ENCODE assay signal across 24 mouse cellular contexts in genomic region chr7:24622967-24623366, GRCm38 (mm10). TPM values are rescaled to one million over a fixed set of nuclear protein-coding genes. Genes with fewer than 3 reads are reported as not detected.
DNase-seq lines count a peak whose midpoint lies in the region; ATAC-seq and TF ChIP-seq lines count a peak whose summit lies in the region.
"Had no signal": no experiment of that assay in that cellular context is flagged by ENCODE, and none has a peak within 500 bp of the region (broad histone marks: within the 10 kb centered on the region; RNA-seq: fewer than 3 reads in every experiment).

No protein-coding gene starts in this region.

- no peaks in the 10 kb centered on the region for H3K27me3 ChIP-seq in kidney, postnatal 0 days (ENCODE audit: insufficient read depth, low read length)
- no peaks in the 10 kb centered on the region for H3K27me3 ChIP-seq in kidney, embryonic 15.5 days
- H3K27me3 ChIP-seq in lung, embryonic 14.5 days (ENCODE audit: insufficient read depth, low read length): no peaks in the 10 kb centered on the region
- H3K27me3 ChIP-seq in lung, postnatal 0 days (replicated peaks; ENCODE audit: insufficient read depth, low read length): no peaks in the 10 kb centered on the region
- no peaks in the 10 kb centered on the region for H3K27me3 ChIP-seq in ES-Bruce4 (ENCODE audit: control insufficient read depth, insufficient read depth, low read length, poor library complexity, severe bottlenecking)
- H3K27me3 ChIP-seq: forebrain, embryonic 13.5 days; Patski had no signal

- ATAC-seq in kidney, postnatal 0 days (replicated peaks; ENCODE audit: low FRiP score, low read depth): no peak
- ATAC-seq in kidney, embryonic 15.5 days (replicated peaks; ENCODE audit: low FRiP score): no peak
- no peak for ATAC-seq in lung, embryonic 14.5 days (ENCODE audit: insufficient read depth)
- ATAC-seq in lung, postnatal 0 days: no peak
- ATAC-seq: forebrain, embryonic 13.5 days; forebrain, postnatal 0 days; Patski had no signal

- no peak for TF ChIP-seq EP300 in lung, postnatal 0 days (IDR thresholded peaks at IDR 0.05)
- no peak for TF ChIP-seq EP300 in ES-Bruce4 (IDR thresholded peaks at IDR 0.05; ENCODE audit: insufficient read depth, low read depth, low read length)

- 0 out of 2 replicates have a peak, but pooled peaks have one; percentile 9 for TF ChIP-seq CTCF in kidney, postnatal 0 days (IDR thresholded peaks at IDR 0.05; ENCODE audit: low read depth)
- peak; percentile 31 for TF ChIP-seq CTCF in lung, embryonic 14.5 days (IDR thresholded peaks at IDR 0.05; ENCODE audit: low read depth)
- TF ChIP-seq CTCF in lung, postnatal 0 days (IDR thresholded peaks at IDR 0.05): no peak
- TF ChIP-seq CTCF in ES-Bruce4 (IDR thresholded peaks at IDR 0.05; ENCODE audit: low read depth, low read length): peak; percentile 4

- no peak for DNase-seq in kidney, postnatal 0 days (ENCODE audit: low spot score)
- no peak for DNase-seq in lung, embryonic 14.5 days
- no peak for DNase-seq in lung, postnatal 0 days (ENCODE audit: low spot score)
- DNase-seq in R1 (ENCODE audit: low read depth, low spot score): peak; percentile 56
- no peak for DNase-seq in heart, adult 11 months
- DNase-seq in urinary bladder, postnatal 10 days (ENCODE audit: low spot score): no peak
- DNase-seq: adrenal gland, adult 8-10 months; adrenal gland, postnatal 36 days; cerebellum, adult 2 months; cerebellum, postnatal 10 days; forebrain, postnatal 0 days; gastrocnemius, postnatal 36 days; heart, adult 18-20 months; heart, postnatal 10 days; heart, postnatal 4 days had no signal

- no peak overlapping the region for H3K4me3 ChIP-seq in kidney, postnatal 0 days (replicated peaks; ENCODE audit: low read depth, low read length)
- H3K4me3 ChIP-seq in kidney, embryonic 15.5 days (replicated peaks): no peak overlapping the region
- H3K4me3 ChIP-seq in lung, embryonic 14.5 days (ENCODE audit: low read depth, low read length): no peak overlapping the region
- no peak overlapping the region for H3K4me3 ChIP-seq in lung, postnatal 0 days (ENCODE audit: low read depth, low read length)
- no peak overlapping the region for H3K4me3 ChIP-seq in ES-Bruce4 (ENCODE audit: low read depth, low read length)
- H3K4me3 ChIP-seq: embryonic facial prominence, embryonic 10.5 days; forebrain, embryonic 13.5 days; heart, embryonic 10.5 days; hindbrain, embryonic 13.5 days had no signal

- no peaks in the 10 kb centered on the region for H3K36me3 ChIP-seq in kidney, postnatal 0 days (ENCODE audit: insufficient read depth, low read length)
- H3K36me3 ChIP-seq in kidney, embryonic 15.5 days: 0 out of 2 replicates have a peak, but pooled peaks cover 7% of the 10 kb centered on the region
- no peaks in the 10 kb centered on the region for H3K36me3 ChIP-seq in lung, embryonic 14.5 days (ENCODE audit: insufficient read depth)
- no peaks in the 10 kb centered on the region; the same call in 1 of the 2 replicates for H3K36me3 ChIP-seq in lung, postnatal 0 days (ENCODE audit: insufficient read depth, low read length)
- H3K36me3 ChIP-seq in ES-Bruce4 (ENCODE audit: control insufficient read depth, insufficient read depth, low read length, poor library complexity, severe bottlenecking): no peaks in the 10 kb centered on the region
- H3K36me3 ChIP-seq: embryonic facial prominence, embryonic 10.5 days; heart, embryonic 10.5 days; hindbrain, embryonic 13.5 days had no signal

- H3K27ac ChIP-seq in kidney, postnatal 0 days: no peak overlapping the region
- no peak overlapping the region for H3K27ac ChIP-seq in kidney, embryonic 15.5 days
- no peak overlapping the region for H3K27ac ChIP-seq in lung, embryonic 14.5 days (ENCODE audit: low read depth)
- H3K27ac ChIP-seq in lung, postnatal 0 days (ENCODE audit: low read length): no peak overlapping the region
- H3K27ac ChIP-seq in ES-Bruce4 (ENCODE audit: insufficient read depth, low read length): no peak overlapping the region
- H3K27ac ChIP-seq: embryonic facial prominence, embryonic 10.5 days; forebrain, embryonic 13.5 days; heart, embryonic 10.5 days; hindbrain, embryonic 13.5 days had no signal

- H3K4me2 ChIP-seq in kidney, postnatal 0 days (ENCODE audit: low read length): no peak overlapping the region
- H3K4me2 ChIP-seq in kidney, embryonic 15.5 days: no peak overlapping the region
- no peak overlapping the region for H3K4me2 ChIP-seq in lung, embryonic 14.5 days
- no peak overlapping the region for H3K4me2 ChIP-seq in lung, postnatal 0 days (replicated peaks; ENCODE audit: low read depth, low read length)
- H3K4me2 ChIP-seq: forebrain, embryonic 13.5 days; hindbrain, embryonic 13.5 days had no signal

- no peak overlapping the region for H3K9ac ChIP-seq in kidney, postnatal 0 days (ENCODE audit: low read depth, low read length)
- H3K9ac ChIP-seq in kidney, embryonic 15.5 days: no peak overlapping the region
- H3K9ac ChIP-seq in lung, embryonic 14.5 days: no peak overlapping the region
- H3K9ac ChIP-seq in lung, postnatal 0 days (replicated peaks; ENCODE audit: low read depth): no peak overlapping the region
- no peak overlapping the region for H3K9ac ChIP-seq in ES-Bruce4 (ENCODE audit: low read depth, poor library complexity, severe bottlenecking)
- H3K9ac ChIP-seq: forebrain, embryonic 13.5 days; forebrain, postnatal 0 days; hindbrain, embryonic 13.5 days had no signal

- H3K9me3 ChIP-seq in kidney, postnatal 0 days (replicated peaks; ENCODE audit: low read length): no peaks in the 10 kb centered on the region
- H3K9me3 ChIP-seq in kidney, embryonic 15.5 days (replicated peaks): no peaks in the 10 kb centered on the region; the same call in 1 of the 2 replicates
- no peaks in the 10 kb centered on the region for H3K9me3 ChIP-seq in lung, embryonic 14.5 days (ENCODE audit: low read depth, low read length)
- H3K9me3 ChIP-seq in lung, postnatal 0 days (ENCODE audit: low read length): no peaks in the 10 kb centered on the region
- no peaks in the 10 kb centered on the region for H3K9me3 ChIP-seq in ES-Bruce4 (replicated peaks; ENCODE audit: control insufficient read depth, insufficient read depth, low read length, poor library complexity, severe bottlenecking)
- H3K9me3 ChIP-seq: hindbrain, embryonic 13.5 days had no signal

- H3K4me1 ChIP-seq in kidney, postnatal 0 days (replicated peaks; ENCODE audit: insufficient read depth, low read length): no peaks in the 10 kb centered on the region
- peaks cover 10% of the 10 kb centered on the region; the same call in 1 of the 2 replicates for H3K4me1 ChIP-seq in kidney, embryonic 15.5 days
- H3K4me1 ChIP-seq in lung, embryonic 14.5 days (ENCODE audit: insufficient read depth): no peaks in the 10 kb centered on the region
- H3K4me1 ChIP-seq in lung, postnatal 0 days (ENCODE audit: insufficient read depth, low read depth, low read length): no peaks in the 10 kb centered on the region
- H3K4me1 ChIP-seq in ES-Bruce4 (ENCODE audit: control insufficient read depth, insufficient read depth, low read length): peaks cover 9% of the 10 kb centered on the region
- H3K4me1 ChIP-seq: hindbrain, embryonic 13.5 days had no signal

- 79% methylated on average over 6 of the region's 6 CpGs for WGBS in kidney, postnatal 0 days
- 83% methylated on average over 6 of the region's 6 CpGs for WGBS in kidney, embryonic 15.5 days
- WGBS in lung, embryonic 14.5 days: 81% methylated on average over 6 of the region's 6 CpGs
- 82% methylated on average over 6 of the region's 6 CpGs for WGBS in lung, postnatal 0 days

- no peak for TF ChIP-seq POLR2A in ES-Bruce4 (IDR thresholded peaks at IDR 0.05; ENCODE audit: insufficient read depth, low read length)

RNA-seq across cellular contexts. Expression of gene Phldb3, which starts 12.4 kb away (rescaled TPM):
- polyA plus RNA-seq in kidney, postnatal 0 days (2015; fragmentation: Nextera tagmentation; extraction: Ambion mirVana): 0.11 and 0.20 TPM in 2 replicates
- 0.15 and 0.17 TPM in 2 replicates for polyA plus RNA-seq in kidney, embryonic 15.5 days (2015; fragmentation: Nextera tagmentation; extraction: Ambion mirVana)
- polyA plus RNA-seq in lung, embryonic 14.5 days (2014; fragmentation: Nextera tagmentation; extraction: Ambion mirVana): 0.14 and 0.33 TPM in 2 replicates
- 0.33 and 0.42 TPM in 2 replicates for polyA plus RNA-seq in lung, postnatal 0 days (2015; fragmentation: Nextera tagmentation; extraction: Ambion mirVana)
- 5.6 and 7.1 TPM in 2 replicates for polyA plus RNA-seq in ES-Bruce4 (2011; ENCODE audit: insufficient read depth, insufficient read length, low read depth, missing spikeins)
- polyA plus RNA-seq: embryonic facial prominence, embryonic 10.5 days; forebrain, embryonic 13.5 days; forebrain, postnatal 0 days; heart, embryonic 10.5 days; heart, embryonic 14.5 days; hindbrain, embryonic 13.5 days had no signal

RNA-seq across cellular contexts. Expression of gene Lypd3, which starts 13.4 kb away (rescaled TPM):
- 0.68 and 0.88 TPM in 2 replicates for polyA plus RNA-seq in kidney, postnatal 0 days (2015; fragmentation: Nextera tagmentation; extraction: Ambion mirVana)
- 1.0 and 1.2 TPM in 2 replicates for polyA plus RNA-seq in kidney, embryonic 15.5 days (2015; fragmentation: Nextera tagmentation; extraction: Ambion mirVana)
- 0.14 TPM in 1 of 2 replicates, not detected in the other for polyA plus RNA-seq in lung, embryonic 14.5 days (2014; fragmentation: Nextera tagmentation; extraction: Ambion mirVana)
- polyA plus RNA-seq in lung, postnatal 0 days (2015; fragmentation: Nextera tagmentation; extraction: Ambion mirVana): not detected in 2 replicates
- polyA plus RNA-seq in ES-Bruce4 (2011; ENCODE audit: insufficient read depth, insufficient read length, low read depth, missing spikeins): 0.48 and 0.81 TPM in 2 replicates
- polyA plus RNA-seq: forebrain, embryonic 13.5 days; heart, embryonic 14.5 days; hindbrain, embryonic 13.5 days; Patski had no signal

RNA-seq across cellular contexts. Expression of gene Zfp575, which starts 35.5 kb away (rescaled TPM):
- polyA plus RNA-seq in kidney, postnatal 0 days (2015; fragmentation: Nextera tagmentation; extraction: Ambion mirVana): 4.0 and 4.3 TPM in 2 replicates
- polyA plus RNA-seq in kidney, embryonic 15.5 days (2015; fragmentation: Nextera tagmentation; extraction: Ambion mirVana): 4.0 and 5.5 TPM in 2 replicates
- 2.6 and 2.9 TPM in 2 replicates for polyA plus RNA-seq in lung, embryonic 14.5 days (2014; fragmentation: Nextera tagmentation; extraction: Ambion mirVana)
- polyA plus RNA-seq in lung, postnatal 0 days (2015; fragmentation: Nextera tagmentation; extraction: Ambion mirVana): 1.5 TPM in 2 replicates
- 0.88 and 1.4 TPM in 2 replicates for polyA plus RNA-seq in ES-Bruce4 (2011; ENCODE audit: insufficient read depth, insufficient read length, low read depth, missing spikeins)
- polyA plus RNA-seq: Patski had no signal

RNA-seq across cellular contexts. Expression of gene Ethe1, which starts 35.6 kb away (rescaled TPM):
- 43.7 and 43.8 TPM in 2 replicates for polyA plus RNA-seq in kidney, postnatal 0 days (2015; fragmentation: Nextera tagmentation; extraction: Ambion mirVana)
- 46.8 and 48.4 TPM in 2 replicates for polyA plus RNA-seq in kidney, embryonic 15.5 days (2015; fragmentation: Nextera tagmentation; extraction: Ambion mirVana)
- polyA plus RNA-seq in lung, embryonic 14.5 days (2014; fragmentation: Nextera tagmentation; extraction: Ambion mirVana): 26.5 and 26.7 TPM in 2 replicates
- 13.4 and 14.5 TPM in 2 replicates for polyA plus RNA-seq in lung, postnatal 0 days (2015; fragmentation: Nextera tagmentation; extraction: Ambion mirVana)
- polyA plus RNA-seq in ES-Bruce4 (2011; ENCODE audit: insufficient read depth, insufficient read length, low read depth, missing spikeins): 13.4 and 15.5 TPM in 2 replicates

RNA-seq across cellular contexts. Expression of gene Tex101, which starts 53.5 kb away (rescaled TPM):
- polyA plus RNA-seq in kidney, postnatal 0 days (2015; fragmentation: Nextera tagmentation; extraction: Ambion mirVana): not detected in 2 replicates
- not detected in 2 replicates for polyA plus RNA-seq in kidney, embryonic 15.5 days (2015; fragmentation: Nextera tagmentation; extraction: Ambion mirVana)
- polyA plus RNA-seq in lung, embryonic 14.5 days (2014; fragmentation: Nextera tagmentation; extraction: Ambion mirVana): not detected in 2 replicates
- not detected in 2 replicates for polyA plus RNA-seq in lung, postnatal 0 days (2015; fragmentation: Nextera tagmentation; extraction: Ambion mirVana)
- polyA plus RNA-seq in ES-Bruce4 (2011; ENCODE audit: insufficient read depth, insufficient read length, low read depth, missing spikeins): 0.85 and 1.5 TPM in 2 replicates
- polyA plus RNA-seq: cerebellum, adult 2 months; embryonic facial prominence, embryonic 10.5 days; embryonic facial prominence, embryonic 14.5 days; forebrain, embryonic 13.5 days; forebrain, postnatal 0 days; heart, embryonic 10.5 days; heart, embryonic 14.5 days; hindbrain, embryonic 13.5 days; Patski had no signal
